Mouse (Mus musculus): Measurements from ENCODE around the gene Sertad1. TPM values are rescaled to one million over a fixed set of nuclear protein-coding genes. Genes with fewer than 3 reads are reported as not detected.
A peak's percentile ranks its signal among the peaks of the same experiment; 100 is the strongest.

Gene Sertad1
- total RNA-seq (2014; fragmentation: Nextera tagmentation) (1.9 and 2.2 TPM in 2 replicates), total RNA-seq (2017) (3.7 and 8.9 TPM in 2 replicates)

GRCm38 (mm10) chr7:27486770-27487697 is at the start of gene Sertad1:
Gene Sertad1, plus strand, starts transcription at chr7:27486910.
- ATAC-seq (replicated peaks; ENCODE audit: poor library complexity, severe bottlenecking), result peak; percentile 71

GRCm38 (mm10) chr7:27437544-27437943 is 49.2 kb upstream of the Sertad1 start:
- ATAC-seq (replicated peaks; ENCODE audit: poor library complexity, severe bottlenecking), result peak; percentile 60; the same call in 1 of the 2 replicates

GRCm38 (mm10) chr7:27440014-27440413 is 46.7 kb upstream of the Sertad1 start:
- ATAC-seq (replicated peaks; ENCODE audit: poor library complexity, severe bottlenecking), result no peak

- ATAC-seq (replicated peaks; ENCODE audit: poor library complexity, severe bottlenecking), result no peak
Measured at GRCm38 (mm10) chr7:27446051-27446450, 40.7 kb upstream of the Sertad1 start.

GRCm38 (mm10) chr7:27446521-27447418 is 39.9 kb upstream of the Sertad1 start:
- peak; percentile 18 for ATAC-seq (replicated peaks; ENCODE audit: poor library complexity, severe bottlenecking)

GRCm38 (mm10) chr7:27447419-27448286 is 39.1 kb upstream of the Sertad1 start, which contains the start of the genes Sptbn4 and Blvrb:
Gene Sptbn4, minus strand, starts transcription at chr7:27447686.
Gene Blvrb, plus strand, starts transcription at chr7:27447978.
- ATAC-seq (replicated peaks; ENCODE audit: poor library complexity, severe bottlenecking), result peak; percentile 76

GRCm38 (mm10) chr7:27448421-27449206 is 38.1 kb upstream of the Sertad1 start:
- ATAC-seq (replicated peaks; ENCODE audit: poor library complexity, severe bottlenecking), result no peak

- peak; percentile 13; the same call in 1 of the 2 replicates for ATAC-seq (replicated peaks; ENCODE audit: poor library complexity, severe bottlenecking)
Measured at GRCm38 (mm10) chr7:27449256-27449862, 37.4 kb upstream of the Sertad1 start.

GRCm38 (mm10) chr7:27451359-27451758 is 35.4 kb upstream of the Sertad1 start:
- ATAC-seq (replicated peaks; ENCODE audit: poor library complexity, severe bottlenecking), result peak; percentile 19

GRCm38 (mm10) chr7:27452206-27452770 is 34.4 kb upstream of the Sertad1 start:
- ATAC-seq (replicated peaks; ENCODE audit: poor library complexity, severe bottlenecking), result no peak

GRCm38 (mm10) chr7:27454461-27455121 is 32.1 kb upstream of the Sertad1 start:
- peak; percentile 30 for ATAC-seq (replicated peaks; ENCODE audit: poor library complexity, severe bottlenecking)

- ATAC-seq (replicated peaks; ENCODE audit: poor library complexity, severe bottlenecking), result no peak
Measured at GRCm38 (mm10) chr7:27455273-27455672, 31.4 kb upstream of the Sertad1 start.

GRCm38 (mm10) chr7:27458614-27459013 is 28.1 kb upstream of the Sertad1 start:
- no peak for ATAC-seq (replicated peaks; ENCODE audit: poor library complexity, severe bottlenecking)

GRCm38 (mm10) chr7:27459640-27460039 is 27.1 kb upstream of the Sertad1 start:
- no peak for ATAC-seq (replicated peaks; ENCODE audit: poor library complexity, severe bottlenecking)

- peak; percentile 69 for ATAC-seq (replicated peaks; ENCODE audit: poor library complexity, severe bottlenecking)
Measured at GRCm38 (mm10) chr7:27460477-27460876, 26.2 kb upstream of the Sertad1 start.

GRCm38 (mm10) chr7:27467648-27468047 is 19.1 kb upstream of the Sertad1 start:
- ATAC-seq (replicated peaks; ENCODE audit: poor library complexity, severe bottlenecking), result no peak

GRCm38 (mm10) chr7:27471390-27472120 is 15.2 kb upstream of the Sertad1 start:
- ATAC-seq (replicated peaks; ENCODE audit: poor library complexity, severe bottlenecking), result no peak

All from granulocyte monocyte progenitor cell, adult 5-6 weeks (primary cell).